Mouse (Mus musculus) bone marrow macrophage, adult 2 months (primary cell): ENCODE data around the gene Usp20. TPM values are rescaled to one million over a fixed set of nuclear protein-coding genes. Genes with fewer than 3 reads are reported as not detected.
"Not testable (repeated sequence)": the region's sequence is repeated elsewhere in the genome, so short reads cannot be mapped to it uniquely, and the experiment has no call there.

Experiments
- H3K27ac ChIP-seq: 2 replicates; pipeline ENCODE4 v1.5.1; 2012; ENCODE audit warnings: low read depth, low read length; ENCODE audit not compliant: insufficient read depth
- H3K4me1 ChIP-seq: 2 replicates; pipeline ENCODE4 v1.6.1; 2012; ENCODE audit warnings: low read length; ENCODE audit not compliant: control insufficient read depth, insufficient read depth
- H3K4me3 ChIP-seq: 2 replicates; pipeline ENCODE4 v1.5.1; 2012; ENCODE audit warnings: mild to moderate bottlenecking, low read length, moderate library complexity; ENCODE audit not compliant: insufficient read depth
- CTCF ChIP-seq: IDR thresholded peaks from 2 replicates; pipeline ENCODE4 v1.5.1; 2012; ENCODE audit warnings: low read depth, mild to moderate bottlenecking, low read length, moderate library complexity
- POLR2A ChIP-seq: IDR thresholded peaks from 2 replicates; pipeline ENCODE4 v1.6.1; 2012; ENCODE audit warnings: mild to moderate bottlenecking, low read depth, low read length, borderline replicate concordance
- polyA plus RNA-seq: library from polyadenylated mRNA; stranded (reverse); fragments of >200 nt; gene quantifications from 2 replicates; pipeline ENCODE4 v1.2.4, GENCODE M21; 2012; ENCODE audit not compliant: missing spikeins, insufficient read depth, insufficient read length

Usp20 gene
- polyA plus RNA-seq = 7.1 and 9.7 TPM in 2 replicates

DNA sequence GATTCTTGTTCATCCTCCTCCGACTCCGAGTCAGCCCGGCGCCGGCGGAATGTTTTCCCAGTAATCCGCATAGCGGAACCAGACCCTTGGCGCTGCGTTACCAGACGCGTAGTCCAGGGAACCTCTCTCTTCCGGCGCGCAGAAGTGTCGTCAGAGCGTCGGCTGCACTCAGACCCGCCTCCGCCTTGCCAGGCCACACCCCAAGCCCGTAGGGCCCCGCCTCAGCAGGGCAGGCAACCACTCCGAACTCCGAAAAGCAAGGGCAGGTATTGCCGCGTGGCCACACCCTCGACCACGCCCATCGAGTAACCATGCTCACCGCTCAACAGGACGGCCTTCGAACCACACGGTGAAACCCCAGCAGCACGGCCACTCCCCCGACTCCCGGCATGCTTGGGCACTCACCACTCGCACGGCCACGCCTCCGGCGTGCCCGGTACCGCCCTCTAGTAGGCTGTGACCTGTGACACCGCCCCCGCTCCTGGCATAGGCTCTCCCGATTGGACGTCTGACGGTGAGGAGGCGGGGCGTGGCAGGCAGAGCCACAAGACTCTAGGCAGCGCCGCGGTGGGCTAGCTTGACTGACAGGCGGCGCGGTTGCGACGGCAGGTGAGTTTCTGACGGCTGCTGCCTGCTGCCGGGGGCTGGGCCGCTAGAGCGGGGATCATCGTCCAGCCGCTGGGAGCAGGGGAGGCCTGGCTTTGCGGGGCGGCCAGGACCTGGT is at the start of gene Usp20, which contains the start of gene BC005624:
Gene Usp20 (plus strand): TSS at position 490 of the 724 bp plus-strand sequence.
Gene BC005624 (minus strand): TSS at position 412 of the 724 bp plus-strand sequence.
- Histone ChIP-seq H3K4me3 (peak within 1 kb of the TSS; percentile 77), H3K27ac (peak within 1 kb of the TSS; percentile 10; the same call in 1 of the 2 replicates), H3K4me1 (peaks cover 37% of the 10 kb centered on the region)
- no peak for TF ChIP-seq CTCF
- TF ChIP-seq POLR2A = no peak

DNA sequence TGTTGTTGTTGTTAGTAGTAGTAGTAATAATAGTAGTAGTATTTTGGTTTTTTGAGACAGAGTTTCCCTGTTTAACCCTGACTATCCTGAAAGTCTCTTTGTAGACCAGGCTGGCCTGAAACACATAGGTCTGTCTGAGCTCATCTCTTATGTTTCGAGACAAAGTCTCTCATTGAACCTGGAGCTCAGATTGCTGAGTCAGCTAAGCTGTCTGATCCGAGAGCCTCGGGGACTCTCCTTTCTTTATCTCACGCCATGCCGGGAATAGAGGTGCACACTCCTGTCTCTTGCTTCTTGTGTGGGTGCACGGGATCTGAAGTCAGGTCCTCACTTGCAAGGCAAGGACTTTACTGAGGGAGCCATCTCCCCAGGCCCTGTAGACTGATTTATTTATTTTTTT is 49.0 kb upstream of the Usp20 start:
- Histone ChIP-seq H3K4me1 (peaks cover 5% of the 10 kb centered on the region), H3K4me3 (no peak overlapping the region), H3K27ac (no peak overlapping the region)
- TF ChIP-seq CTCF (no peak), POLR2A (no peak)

DNA sequence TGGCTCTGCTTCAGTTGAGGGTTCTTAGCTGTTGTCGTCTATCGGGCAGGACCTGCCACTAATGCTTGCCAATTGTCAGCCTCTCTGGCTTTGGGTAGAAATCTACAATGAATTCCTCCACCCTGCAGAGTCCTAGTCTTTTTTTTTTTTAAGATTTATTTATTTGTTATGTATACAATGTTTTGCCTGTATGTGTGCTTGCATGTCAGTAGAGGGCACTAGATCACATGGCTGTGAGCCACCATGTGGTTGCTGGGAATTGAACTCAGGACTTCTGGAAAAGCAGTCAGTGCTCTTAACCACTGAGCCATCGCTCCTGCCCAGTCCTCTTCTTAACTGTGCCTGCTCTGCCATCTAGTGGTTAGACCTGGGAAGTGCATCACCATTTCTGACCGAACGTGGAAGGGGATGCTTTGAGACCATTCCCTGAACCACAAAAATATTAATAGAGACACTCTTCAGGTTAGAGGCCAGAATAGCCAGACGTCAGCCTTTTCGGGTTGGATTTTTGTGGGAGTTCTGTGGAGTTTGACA is 48.1 kb upstream of the Usp20 start:
- no peak overlapping the region for H3K4me3 ChIP-seq
- no peaks in the 10 kb centered on the region for H3K4me1 ChIP-seq
- TF ChIP-seq POLR2A = no peak
- no peak; the same call in none of the 2 replicates for TF ChIP-seq CTCF
- H3K27ac ChIP-seq = no peak overlapping the region

DNA sequence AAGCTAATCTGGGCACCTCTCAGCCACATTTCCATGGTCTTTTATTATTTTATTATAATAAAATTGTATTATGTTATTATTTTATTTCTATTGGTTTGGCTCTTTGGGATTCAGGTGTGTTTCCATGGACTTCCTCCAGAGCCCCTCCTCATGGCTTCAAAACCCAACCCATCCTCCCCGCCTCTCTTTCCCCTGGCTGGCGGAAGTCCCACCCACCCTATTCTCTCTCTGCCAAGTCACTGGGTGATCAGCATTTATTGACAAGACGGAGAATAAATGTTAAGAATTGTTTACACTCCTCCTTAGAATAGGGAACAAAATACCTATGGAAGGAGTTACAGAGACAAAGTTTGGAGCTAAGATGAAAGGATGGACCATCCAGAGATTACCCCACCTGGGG is 45.3 kb upstream of the Usp20 start:
- no peak for TF ChIP-seq CTCF
- TF ChIP-seq POLR2A = no peak
- Histone ChIP-seq H3K4me3 (no peak overlapping the region), H3K4me1 (no peaks in the 10 kb centered on the region), H3K27ac (no peak overlapping the region)

DNA sequence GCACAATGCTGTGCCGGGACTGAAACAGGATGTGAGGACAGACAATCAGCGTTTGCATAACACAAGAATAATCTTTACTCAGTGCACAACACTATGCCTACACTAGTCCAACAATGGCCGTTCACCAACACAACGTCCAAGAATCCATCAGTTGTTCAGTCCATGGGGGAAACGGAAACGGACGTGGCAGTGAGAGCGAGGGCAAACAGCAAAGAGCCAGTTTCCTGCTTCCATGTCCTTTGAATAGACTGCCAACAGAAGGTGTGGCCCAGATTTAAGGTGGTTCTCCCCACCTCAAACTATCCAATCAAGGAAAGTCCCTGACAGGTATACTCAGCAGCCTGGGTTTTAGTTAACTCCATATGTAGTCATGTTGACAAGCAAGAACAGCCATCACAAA is 44.3 kb upstream of the Usp20 start:
- H3K27ac ChIP-seq = no peak overlapping the region
- peaks cover 3% of the 10 kb centered on the region; the same call in 1 of the 2 replicates for H3K4me1 ChIP-seq
- TF ChIP-seq POLR2A = no peak
- no peak for TF ChIP-seq CTCF
- no peak overlapping the region for H3K4me3 ChIP-seq

DNA sequence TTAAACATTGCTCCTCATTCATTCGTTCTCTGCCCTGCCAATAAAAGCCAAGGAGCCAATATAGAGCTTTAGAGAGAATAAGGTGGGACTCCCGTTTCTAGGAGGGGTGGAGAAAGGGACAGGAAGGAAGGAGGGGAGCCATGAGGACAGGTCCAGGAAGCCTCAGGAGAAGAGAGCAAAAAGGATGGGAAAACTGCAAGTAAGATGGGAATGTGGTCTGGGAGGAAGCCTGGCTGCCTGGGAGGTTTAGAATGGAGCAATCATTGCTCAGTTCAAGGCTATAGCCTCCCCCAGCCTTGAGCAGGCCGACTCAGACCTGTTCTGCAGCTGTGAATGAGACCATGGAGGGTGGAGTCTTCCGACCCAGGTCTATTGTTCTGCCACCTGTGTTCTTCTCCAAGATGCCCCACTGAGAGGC is 43.5 kb upstream of the Usp20 start:
- H3K4me3 ChIP-seq = no peak overlapping the region
- no peak for TF ChIP-seq POLR2A
- no peak for TF ChIP-seq CTCF
- peaks cover 3% of the 10 kb centered on the region; the same call in 1 of the 2 replicates for H3K4me1 ChIP-seq
- no peak overlapping the region for H3K27ac ChIP-seq

DNA sequence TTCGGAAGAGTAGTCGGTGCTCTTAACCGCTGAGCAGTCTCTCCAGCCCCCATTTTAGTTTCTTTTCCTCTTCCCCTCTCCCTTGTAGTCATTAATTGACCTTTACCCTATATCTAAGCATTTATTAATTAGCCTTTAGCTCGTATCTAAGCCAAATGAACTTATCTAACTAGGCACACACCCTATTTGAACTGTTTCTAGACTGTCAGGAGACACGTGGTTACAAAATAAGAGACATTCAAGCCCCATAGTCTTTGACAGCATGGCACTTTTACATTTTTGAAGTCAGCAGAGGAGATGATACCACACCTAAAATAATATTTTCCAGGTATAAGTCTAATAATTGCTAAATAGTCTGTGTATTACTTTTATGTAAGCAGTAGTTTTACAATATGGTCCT is 40.5 kb upstream of the Usp20 start:
- TF ChIP-seq CTCF = no peak
- no peak for TF ChIP-seq POLR2A
- peaks cover 6% of the 10 kb centered on the region; the same call in 1 of the 2 replicates for H3K4me1 ChIP-seq
- no peak overlapping the region for H3K4me3 ChIP-seq
- no peak overlapping the region for H3K27ac ChIP-seq

DNA sequence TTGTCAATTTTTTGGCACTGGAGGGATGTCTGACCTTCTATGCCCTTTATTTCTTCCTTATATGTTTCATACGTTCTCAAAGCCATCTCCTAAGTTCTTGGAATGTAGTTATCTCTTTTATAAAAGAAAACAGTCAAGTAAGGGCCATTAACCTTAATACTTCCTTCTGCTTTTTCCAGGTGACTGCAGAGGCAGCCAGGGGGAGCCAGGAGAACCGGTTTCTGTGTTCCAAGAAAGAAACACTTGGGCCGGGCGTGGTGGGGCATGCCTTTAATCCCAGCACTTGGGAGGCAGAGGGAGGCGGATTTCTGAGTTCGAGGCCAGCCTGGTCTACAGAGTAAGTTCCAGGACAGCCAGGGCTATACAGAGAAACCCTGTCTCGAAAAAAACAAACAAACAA is 40.0 kb upstream of the Usp20 start:
- not testable (repeated sequence) for H3K27ac ChIP-seq, H3K4me1 ChIP-seq
- H3K4me3 ChIP-seq = peak overlapping the region; percentile 70

DNA sequence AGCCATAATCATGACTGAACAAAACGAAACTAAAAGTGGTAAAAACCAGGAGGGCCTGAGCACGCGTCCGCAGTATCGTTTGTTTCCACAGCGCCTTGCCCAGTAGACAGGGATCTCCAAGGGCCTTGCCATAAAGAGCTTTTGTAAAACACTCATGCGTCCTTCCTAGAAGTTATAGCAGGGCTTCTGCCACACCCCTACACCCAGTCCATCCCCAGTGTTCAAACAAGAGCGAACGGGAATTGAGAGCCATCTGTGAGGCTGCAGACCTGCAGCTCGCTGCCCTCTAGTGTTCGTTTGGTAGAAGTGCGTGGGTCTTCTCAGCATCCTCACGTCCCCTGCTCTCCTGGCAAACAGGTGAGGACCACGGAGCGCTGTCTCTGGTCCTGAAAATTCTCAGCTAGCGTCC is 39.5 kb upstream of the Usp20 start:
- peak overlapping the region; percentile 70 for H3K4me3 ChIP-seq
- TF ChIP-seq POLR2A (no peak), CTCF (peak; percentile 84)
- H3K4me1 ChIP-seq = peaks cover 6% of the 10 kb centered on the region; the same call in 1 of the 2 replicates
- H3K27ac ChIP-seq = 0 out of 2 replicates have a peak overlapping the region, but pooled peaks have one; percentile 20

DNA sequence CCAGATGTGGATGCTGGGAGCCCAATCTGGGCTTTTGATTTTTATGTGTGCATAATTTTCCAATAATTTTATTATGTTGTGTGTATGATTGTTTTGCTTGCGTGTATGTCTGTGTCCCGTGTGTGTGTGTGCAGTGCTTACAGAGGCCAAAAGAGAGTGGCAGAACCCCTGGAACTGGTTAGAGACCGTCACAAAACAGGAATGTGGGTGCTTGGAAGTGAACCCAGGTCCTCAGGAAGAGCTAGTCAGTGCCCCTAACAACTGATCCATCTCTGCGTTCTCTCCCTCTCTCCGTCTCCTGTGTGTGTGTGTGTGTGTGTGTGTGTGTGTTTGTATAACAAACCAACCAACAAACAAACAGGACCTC is 29.6 kb upstream of the Usp20 start:
- TF ChIP-seq CTCF (no peak), POLR2A (no peak)
- Histone ChIP-seq H3K27ac (peak overlapping the region; percentile 42), H3K4me1 (peaks cover 14% of the 10 kb centered on the region), H3K4me3 (peak overlapping the region; percentile 16; the same call in 1 of the 2 replicates)
